ENCODE assay signal across 8 mouse cellular contexts in genomic region chr11:22989786-22990185, GRCm38 (mm10). TPM values are rescaled to one million over a fixed set of nuclear protein-coding genes. Genes with fewer than 3 reads are reported as not detected.
A peak's percentile ranks its signal among the peaks of the same experiment; 100 is the strongest.
DNase-seq lines count a peak whose midpoint lies in the region; ATAC-seq and TF ChIP-seq lines count a peak whose summit lies in the region.

No protein-coding gene starts in this region.

- 63% methylated on average over 1 of the region's 1 CpGs for WGBS in forebrain, embryonic 14.5 days
- 36% methylated on average over 1 of the region's 1 CpGs for WGBS in liver, embryonic 12.5 days (ENCODE audit: insufficient replicate concordance)

- peaks cover 44% of the 10 kb centered on the region for H3K79me2 ChIP-seq in C2C12 (ENCODE audit: control insufficient read depth, insufficient read depth)

- peak overlapping the region; percentile 98 for H3K4me2 ChIP-seq in forebrain, embryonic 14.5 days (ENCODE audit: low read length)
- H3K4me2 ChIP-seq in liver, embryonic 12.5 days = peak overlapping the region; percentile 86

- H3K79me3 ChIP-seq in C2C12 (ENCODE audit: low read depth) = peaks cover 41% of the 10 kb centered on the region

- H3K4me3 ChIP-seq in C2C12 (ENCODE audit: insufficient read depth, poor library complexity, severe bottlenecking) = peak overlapping the region; percentile 88
- H3K4me3 ChIP-seq in forebrain, embryonic 14.5 days (ENCODE audit: low read depth, low read length) = peak overlapping the region; percentile 83
- H3K4me3 ChIP-seq in liver, embryonic 12.5 days = peak overlapping the region; percentile 82

- H3K9me3 ChIP-seq in forebrain, embryonic 14.5 days (replicated peaks; ENCODE audit: control insufficient read depth, low read length) = no peaks in the 10 kb centered on the region
- H3K9me3 ChIP-seq in liver, embryonic 12.5 days (replicated peaks) = no peaks in the 10 kb centered on the region

- TF ChIP-seq CTCF in C2C12 (IDR thresholded peaks at IDR 0.05; ENCODE audit: control insufficient read depth, insufficient read depth, insufficient read length) = no peak

- peak; percentile 6; the same call in 1 of the 2 replicates for ATAC-seq in forebrain, embryonic 14.5 days
- 0 out of 2 replicates have a peak, but pooled peaks have one; percentile 14 for ATAC-seq in liver, embryonic 12.5 days
- no peak for ATAC-seq in activated CD4-positive, CD25-positive, alpha-beta regulatory T cell, adult 4 months

- peak overlapping the region; percentile 93 for H3K27ac ChIP-seq in forebrain, embryonic 14.5 days (ENCODE audit: low read depth, low read length)
- H3K27ac ChIP-seq in liver, embryonic 12.5 days = peak overlapping the region; percentile 90

- peaks cover 34% of the 10 kb centered on the region for H3K36me3 ChIP-seq in C2C12 (ENCODE audit: control insufficient read depth, insufficient read depth)
- peaks cover 14% of the 10 kb centered on the region for H3K36me3 ChIP-seq in forebrain, embryonic 14.5 days (ENCODE audit: control insufficient read depth, insufficient read depth, low read length)
- H3K36me3 ChIP-seq in liver, embryonic 12.5 days = peaks cover 25% of the 10 kb centered on the region

- no peak overlapping the region for H3ac ChIP-seq in C2C12 (ENCODE audit: control insufficient read depth, insufficient read length, low read depth)

- H3K4me1 ChIP-seq in forebrain, embryonic 14.5 days (ENCODE audit: control insufficient read depth, insufficient read depth, low read length) = peaks cover 11% of the 10 kb centered on the region
- H3K4me1 ChIP-seq in liver, embryonic 12.5 days = peaks cover 22% of the 10 kb centered on the region

- peak; percentile 66 for DNase-seq in heart, adult 11 months
- no peak for DNase-seq in heart, adult 18-20 months
- DNase-seq in forebrain, embryonic 14.5 days (ENCODE audit: low spot score) = no peak
- no peak for DNase-seq in yolk sac, embryonic 10.5 days (ENCODE audit: low spot score)
- no peak for DNase-seq in embryo, embryonic 10.5 days (ENCODE audit: low spot score)

- H3K27me3 ChIP-seq in C2C12 (ENCODE audit: control insufficient read depth, insufficient read depth, insufficient read length) = no peaks in the 10 kb centered on the region
- no peaks in the 10 kb centered on the region for H3K27me3 ChIP-seq in forebrain, embryonic 14.5 days (replicated peaks; ENCODE audit: control insufficient read depth, insufficient read depth, low read length)
- H3K27me3 ChIP-seq in liver, embryonic 12.5 days (replicated peaks) = no peaks in the 10 kb centered on the region

- H3K9ac ChIP-seq in forebrain, embryonic 14.5 days (ENCODE audit: low read length) = peak overlapping the region; percentile 94
- peak overlapping the region; percentile 84 for H3K9ac ChIP-seq in liver, embryonic 12.5 days

TF ChIP-seq in C2C12, 6 proteins besides CTCF, POLR2A, EP300 and RAD21:
- no peak for TF ChIP-seq CEBPB (IDR thresholded peaks at IDR 0.05; ENCODE audit: low read depth)
- TF ChIP-seq MYOG (IDR thresholded peaks at IDR 0.05; ENCODE audit: control insufficient read depth, extremely low read depth, insufficient read length) = no peak
- TF ChIP-seq MAX (IDR thresholded peaks at IDR 0.05) = no peak
- no peak for TF ChIP-seq MYOD1 (IDR thresholded peaks at IDR 0.05; ENCODE audit: control insufficient read depth, insufficient read length, low read depth)
- TF ChIP-seq USF1 (IDR thresholded peaks at IDR 0.05; ENCODE audit: low read depth) = no peak
- TF ChIP-seq FOSL1 (IDR thresholded peaks at IDR 0.05; ENCODE audit: insufficient read depth, low read length, poor library complexity, severe bottlenecking) = no peak

RNA-seq across cellular contexts. Expression of gene Cct4, which starts 0.5 kb away (rescaled TPM):
- total RNA-seq in heart, adult 18-20 months (2021) = 100 to 1,000 TPM; 136 to 137 TPM
- polyA plus RNA-seq in C2C12 (2012; fragmentation: generic; extraction: Trizol) = 144 TPM
- 378 and 395 TPM in 2 replicates for polyA plus RNA-seq in forebrain, embryonic 14.5 days (2014; fragmentation: Nextera tagmentation; extraction: Ambion mirVana)
- polyA plus RNA-seq in liver, embryonic 12.5 days (2016; fragmentation: Nextera tagmentation; extraction: Ambion mirVana) = 240 and 269 TPM in 2 replicates
- 100 to 1,000 TPM; 227 to 238 TPM for polyA plus RNA-seq in activated CD4-positive, CD25-positive, alpha-beta regulatory T cell, adult 4 months (2017; shearing (Covaris generic))

RNA-seq across cellular contexts. Expression of gene Commd1, which starts 7.6 kb away (rescaled TPM):
- total RNA-seq in heart, adult 18-20 months (2021) = 100 to 1,000 TPM; 154 to 162 TPM
- 126 TPM for polyA plus RNA-seq in C2C12 (2012; fragmentation: generic; extraction: Trizol)
- 285 and 304 TPM in 2 replicates for polyA plus RNA-seq in forebrain, embryonic 14.5 days (2014; fragmentation: Nextera tagmentation; extraction: Ambion mirVana)
- polyA plus RNA-seq in liver, embryonic 12.5 days (2016; fragmentation: Nextera tagmentation; extraction: Ambion mirVana) = 219 and 222 TPM in 2 replicates
- polyA plus RNA-seq in activated CD4-positive, CD25-positive, alpha-beta regulatory T cell, adult 4 months (2017; shearing (Covaris generic)) = 100 to 1,000 TPM in 1 of 2 experiments, 10 to 100 TPM in 1; 95.9 to 117 TPM

RNA-seq across cellular contexts. Expression of gene Gm28048, which starts 7.9 kb away (rescaled TPM):
- total RNA-seq in heart, adult 18-20 months (2021) = 1 to 10 TPM; 4.7 to 5.3 TPM
- 1.4 TPM for polyA plus RNA-seq in C2C12 (2012; fragmentation: generic; extraction: Trizol)
- 4.0 and 4.3 TPM in 2 replicates for polyA plus RNA-seq in forebrain, embryonic 14.5 days (2014; fragmentation: Nextera tagmentation; extraction: Ambion mirVana)
- 10.2 and 10.9 TPM in 2 replicates for polyA plus RNA-seq in liver, embryonic 12.5 days (2016; fragmentation: Nextera tagmentation; extraction: Ambion mirVana)
- 10 to 100 TPM; 32.8 to 42.2 TPM for polyA plus RNA-seq in activated CD4-positive, CD25-positive, alpha-beta regulatory T cell, adult 4 months (2017; shearing (Covaris generic))

RNA-seq across cellular contexts. Expression of gene Fam161a, which starts 17.5 kb away (rescaled TPM):
- 1 to 10 TPM; 1.3 to 2.6 TPM for total RNA-seq in heart, adult 18-20 months (2021)
- 0.23 TPM for polyA plus RNA-seq in C2C12 (2012; fragmentation: generic; extraction: Trizol)
- polyA plus RNA-seq in forebrain, embryonic 14.5 days (2014; fragmentation: Nextera tagmentation; extraction: Ambion mirVana) = 3.2 and 4.1 TPM in 2 replicates
- 0.65 and 0.85 TPM in 2 replicates for polyA plus RNA-seq in liver, embryonic 12.5 days (2016; fragmentation: Nextera tagmentation; extraction: Ambion mirVana)
- polyA plus RNA-seq in activated CD4-positive, CD25-positive, alpha-beta regulatory T cell, adult 4 months (2017; shearing (Covaris generic)) = 1 to 10 TPM; 2.0 to 2.7 TPM

RNA-seq across cellular contexts. Expression of gene Zrsr1, which starts 18.0 kb away (rescaled TPM):
- 10 to 100 TPM; 18.5 to 19.3 TPM for total RNA-seq in heart, adult 18-20 months (2021)
- 3.4 TPM for polyA plus RNA-seq in C2C12 (2012; fragmentation: generic; extraction: Trizol)
- polyA plus RNA-seq in forebrain, embryonic 14.5 days (2014; fragmentation: Nextera tagmentation; extraction: Ambion mirVana) = 4.7 and 5.6 TPM in 2 replicates
- polyA plus RNA-seq in liver, embryonic 12.5 days (2016; fragmentation: Nextera tagmentation; extraction: Ambion mirVana) = 2.3 and 2.8 TPM in 2 replicates
- 1 to 10 TPM; 5.6 to 7.2 TPM for polyA plus RNA-seq in activated CD4-positive, CD25-positive, alpha-beta regulatory T cell, adult 4 months (2017; shearing (Covaris generic))
